Mouse (Mus musculus) heart, postnatal 0 days (tissue): Measurements from ENCODE around the gene Olfr649. TPM values are rescaled to one million over a fixed set of nuclear protein-coding genes. Genes with fewer than 3 reads are reported as not detected.

ENCODE experiments used
- ATAC-seq: fragments of 200-750 bp; cut with Nextera tagmentation; 2 replicates; pipeline ENCODE4 v1.8.0; 2017; ENCODE audit warnings: low read depth, moderate number of reproducible peaks, moderate library complexity; ENCODE audit not compliant: insufficient read depth
- DNase-seq: peaks from one replicate; pipeline ENCODE4 v3.0.0-alpha.2; 2016; ENCODE audit warnings: low spot score
- H3K27ac ChIP-seq: fragments of 300-500 bp; sonication (generic); 2 replicates; pipeline ENCODE4 v1.5.1; 2014; ENCODE audit warnings: low read depth, mild to moderate bottlenecking
- H3K27me3 ChIP-seq: fragments of 300-500 bp; sonication (generic); 2 replicates; pipeline ENCODE4 v1.6.1; 2014; ENCODE audit warnings: low read length, mixed read lengths; ENCODE audit not compliant: control insufficient read depth, insufficient read depth
- H3K36me3 ChIP-seq: fragments of 300-500 bp; sonication (generic); replicated peaks from 2 replicates; pipeline ENCODE4 v1.6.1; 2014; ENCODE audit warnings: low read length, mixed read lengths; ENCODE audit not compliant: control insufficient read depth, insufficient read depth
- H3K4me1 ChIP-seq: fragments of 300-500 bp; sonication (generic); 2 replicates; pipeline ENCODE4 v1.6.1; 2014; ENCODE audit warnings: antibody characterized with exemption; ENCODE audit not compliant: control insufficient read depth, insufficient read depth
- H3K4me2 ChIP-seq: fragments of 300-500 bp; sonication (generic); 2 replicates; pipeline ENCODE4 v1.6.1; 2014; ENCODE audit warnings: low read depth, mild to moderate bottlenecking, low read length, moderate library complexity
- H3K4me3 ChIP-seq: fragments of 300-500 bp; sonication (generic); 2 replicates; pipeline ENCODE4 v1.5.1; 2014; ENCODE audit warnings: low read depth, low read length
- H3K9ac ChIP-seq: fragments of 300-500 bp; sonication (generic); replicated peaks from 2 replicates; pipeline ENCODE4 v1.6.1; 2014; ENCODE audit warnings: low read depth, low read length, mixed read lengths
- H3K9me3 ChIP-seq: fragments of 300-500 bp; sonication (generic); replicated peaks from 2 replicates; pipeline ENCODE4 v1.6.1; 2016; ENCODE audit warnings: low read length; ENCODE audit not compliant: control insufficient read depth
- CTCF ChIP-seq: IDR thresholded peaks from 2 replicates; pipeline ENCODE4 v1.5.1; 2016; ENCODE audit warnings: antibody characterized with exemption, control low read depth, low read depth
- EP300 ChIP-seq: IDR thresholded peaks from 2 replicates; pipeline ENCODE4 v1.6.1; 2016; ENCODE audit warnings: antibody characterized with exemption, low read depth
- WGBS: fragments of 180-500 bp; shearing (Covaris S2); extraction: QIAGEN DNeasy Blood & Tissue Kit; methylation state at CpG from one replicate; pipeline ENCODE4 v1.1.7; 2014; 5-methylcytosine and 5-hydroxymethylcytosine counted together
- polyA plus RNA-seq: library from polyadenylated mRNA; unstranded; fragments of >200 nt; fragmentation: Nextera tagmentation; extraction: Ambion mirVana; gene quantifications from 2 replicates; pipeline ENCODE4 v1.2.1, GENCODE M21; 2015
- total RNA-seq: library from RNA; depleted of rRNA; stranded (reverse); fragments of >200 nt; gene quantifications from 2 replicates; pipeline ENCODE4 v1.2.3, GENCODE M21; 2014; ENCODE audit warnings: low replicate concordance; rRNA removed

Olfr649 gene
- not detected in 2 replicates for total RNA-seq
- polyA plus RNA-seq = not detected in 2 replicates

DNA sequence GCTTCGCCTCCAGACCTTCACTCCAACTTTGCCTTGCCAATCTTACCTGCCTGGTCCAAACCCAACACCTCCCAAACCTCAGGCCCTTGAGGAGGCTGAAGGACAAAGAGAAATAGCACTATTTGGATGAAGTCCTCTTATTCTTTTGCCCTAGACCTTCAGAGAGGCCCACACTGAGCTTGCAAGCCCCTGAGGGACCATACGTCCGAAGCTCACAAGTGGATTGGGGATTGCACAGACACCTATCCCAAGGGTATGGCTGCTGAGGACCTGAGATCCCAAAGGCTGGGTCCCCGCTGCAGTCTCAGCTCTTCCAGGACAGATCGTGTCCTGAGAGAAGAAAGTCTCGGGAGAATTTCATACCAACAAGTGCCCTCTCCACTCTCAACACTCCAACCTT is at the start of gene Olfr649:
Gene Olfr649, minus strand, starts transcription at position 101 of the 400 bp plus-strand sequence.
- no peak for ATAC-seq

GRCm38 (mm10) chr7:104244287-104245181 is 48.7 kb upstream of the Olfr649 start, which contains the start of gene Trim34a:
TSS of gene Trim34a (plus strand) at chr7:104244457.
- H3K9ac ChIP-seq = peak within 1 kb of the TSS; percentile 66
- peak within 1 kb of the TSS; percentile 62 for H3K4me2 ChIP-seq
- peak within 1 kb of the TSS; percentile 54 for H3K27ac ChIP-seq
- H3K4me3 ChIP-seq = peak within 1 kb of the TSS; percentile 63
- no peaks in the 10 kb centered on the region for H3K4me1 ChIP-seq
- H3K36me3 ChIP-seq = no peaks in the 10 kb centered on the region
- DNase-seq (peak; percentile 90), ATAC-seq (peak; percentile 91)
- TF ChIP-seq EP300 (no peak), CTCF (peak; percentile 77)
- WGBS = 5% methylated on average over 13 of the region's 13 CpGs
- H3K27me3 ChIP-seq = no peaks in the 10 kb centered on the region
- H3K9me3 ChIP-seq = no peaks in the 10 kb centered on the region

More for the DNA sequence above, at the start of gene Olfr649:
- Histone ChIP-seq H3K4me2 (no peak within 1 kb of the TSS), H3K9ac (no peak within 1 kb of the TSS), H3K27me3 (no peaks in the 10 kb centered on the region), H3K36me3 (no peaks in the 10 kb centered on the region), H3K4me1 (no peaks in the 10 kb centered on the region), H3K9me3 (no peaks in the 10 kb centered on the region), H3K4me3 (no peak within 1 kb of the TSS), H3K27ac (no peak within 1 kb of the TSS)
- TF ChIP-seq CTCF = no peak
- no peak for TF ChIP-seq EP300
- no peak for DNase-seq
- 74% methylated on average over 6 of the region's 6 CpGs for WGBS

- no peak for TF ChIP-seq EP300
- no peak for TF ChIP-seq CTCF
- Histone ChIP-seq H3K27ac (no peak overlapping the region), H3K36me3 (no peaks in the 10 kb centered on the region), H3K4me1 (no peaks in the 10 kb centered on the region), H3K9ac (no peak overlapping the region), H3K4me2 (peak overlapping the region; percentile 62; the same call in 1 of the 2 replicates), H3K4me3 (no peak overlapping the region), H3K27me3 (no peaks in the 10 kb centered on the region), H3K9me3 (no peaks in the 10 kb centered on the region)
- DNase-seq = no peak
- 74% methylated on average over 1 of the region's 1 CpGs for WGBS
- no peak for ATAC-seq
Observed at GRCm38 (mm10) chr7:104243616-104244015, 47.8 kb upstream of the Olfr649 start.

- no peak overlapping the region for H3K4me2 ChIP-seq
- ATAC-seq (no peak), DNase-seq (no peak)
- H3K9me3 ChIP-seq = no peaks in the 10 kb centered on the region
- H3K4me1 ChIP-seq = no peaks in the 10 kb centered on the region
- no peak overlapping the region for H3K4me3 ChIP-seq
- no peak overlapping the region for H3K9ac ChIP-seq
- no peaks in the 10 kb centered on the region for H3K27me3 ChIP-seq
- no peak for TF ChIP-seq EP300
- no peak for TF ChIP-seq CTCF
- no peak overlapping the region for H3K27ac ChIP-seq
- H3K36me3 ChIP-seq = no peaks in the 10 kb centered on the region
Observed at GRCm38 (mm10) chr7:104240857-104241256, 45.1 kb upstream of the Olfr649 start.

DNA sequence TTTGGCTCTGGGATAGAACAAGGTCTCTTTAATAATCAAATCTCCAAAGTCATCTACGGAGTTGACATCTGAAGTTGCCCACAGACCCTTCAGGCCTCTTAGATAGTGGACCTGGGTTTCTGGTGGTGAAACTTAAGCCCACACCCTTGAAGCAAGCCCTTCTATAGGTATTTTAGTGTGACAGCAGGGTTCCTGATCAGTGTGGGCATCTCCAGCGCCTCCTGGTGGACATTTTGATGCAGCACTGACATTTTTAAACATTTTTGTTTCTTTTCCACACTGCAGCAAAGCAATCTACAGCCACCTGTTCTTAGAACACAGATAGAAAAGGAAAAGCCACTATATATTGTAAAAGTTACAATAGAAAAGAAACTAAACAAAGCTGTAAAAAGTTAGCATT is 35.4 kb upstream of the Olfr649 start:
- no peak overlapping the region for H3K4me2 ChIP-seq
- DNase-seq = no peak
- no peak overlapping the region for H3K27ac ChIP-seq
- no peak overlapping the region for H3K4me3 ChIP-seq
- 0 out of 2 replicates have a peak, but pooled peaks cover 4% of the 10 kb centered on the region for H3K36me3 ChIP-seq
- H3K27me3 ChIP-seq = no peaks in the 10 kb centered on the region
- H3K4me1 ChIP-seq = no peaks in the 10 kb centered on the region
- no peaks in the 10 kb centered on the region for H3K9me3 ChIP-seq
- peak; percentile 69 for TF ChIP-seq CTCF
- no peak for TF ChIP-seq EP300
- 22% methylated on average over 2 of the region's 2 CpGs for WGBS
- no peak overlapping the region for H3K9ac ChIP-seq
- ATAC-seq = no peak
